Mouse (Mus musculus) layer of hippocampus, postnatal 36 days (tissue): ENCODE results near the gene Scn4a. TPM values are rescaled to one million over a fixed set of nuclear protein-coding genes. Genes with fewer than 3 reads are reported as not detected.
"Not testable (repeated sequence)": the region's sequence is repeated elsewhere in the genome, so short reads cannot be mapped to it uniquely, and the experiment has no call there.

ENCODE experiments used
- DNase-seq, 2 experiments: peaks; one replicate each; pipeline ENCODE4 v3.0.0; 2022
- total RNA-seq, 2 experiments: library from RNA; stranded (reverse); gene quantifications; 2 replicates each; pipeline ENCODE4 v1.2.3; 2021

Scn4a gene
- not detected for total RNA-seq

DNA sequence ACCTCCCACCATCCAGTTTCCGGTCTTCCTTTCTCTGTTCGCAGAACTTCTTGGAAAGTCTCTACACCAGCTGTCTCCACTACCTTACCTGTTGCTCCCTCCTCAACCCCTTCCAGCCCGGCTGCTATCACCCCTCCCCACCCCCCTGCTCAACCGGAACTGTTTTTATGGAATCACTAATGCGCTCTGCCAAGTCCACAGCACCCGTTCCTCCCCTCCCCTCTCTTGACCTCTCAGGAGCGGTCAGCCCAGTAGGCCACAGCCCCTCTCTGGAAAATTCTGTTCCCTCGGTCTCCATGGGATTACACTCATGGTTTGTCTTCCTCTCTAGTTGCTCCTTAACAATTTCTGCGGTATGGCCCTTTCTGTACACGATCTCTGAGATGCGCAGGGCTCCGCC is at the start of gene Scn4a:
TSS of gene Scn4a (minus strand) at position 101 of the 400 bp plus-strand sequence.
- no peak for DNase-seq

DNA sequence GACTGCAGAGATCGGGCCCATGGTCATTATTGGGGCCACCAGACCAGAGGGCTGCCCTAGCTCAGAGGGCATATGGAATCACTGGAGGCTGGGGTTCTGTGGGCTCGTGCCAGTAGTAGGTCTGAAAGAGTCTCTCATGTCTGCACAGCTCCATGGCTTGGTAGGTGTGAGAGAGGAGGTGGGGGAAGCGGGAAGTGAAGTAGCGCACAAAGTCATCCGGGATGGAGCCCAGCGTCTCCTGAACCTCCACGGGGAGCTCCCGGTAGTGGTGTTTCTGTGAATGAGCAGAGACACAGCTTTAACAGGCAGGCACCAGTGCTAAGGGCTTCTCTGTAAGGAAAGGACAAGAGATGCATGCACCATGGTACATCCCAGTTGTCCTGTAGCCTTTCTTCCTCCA is 45.4 kb upstream of the Scn4a start:
- DNase-seq: no peak

DNA sequence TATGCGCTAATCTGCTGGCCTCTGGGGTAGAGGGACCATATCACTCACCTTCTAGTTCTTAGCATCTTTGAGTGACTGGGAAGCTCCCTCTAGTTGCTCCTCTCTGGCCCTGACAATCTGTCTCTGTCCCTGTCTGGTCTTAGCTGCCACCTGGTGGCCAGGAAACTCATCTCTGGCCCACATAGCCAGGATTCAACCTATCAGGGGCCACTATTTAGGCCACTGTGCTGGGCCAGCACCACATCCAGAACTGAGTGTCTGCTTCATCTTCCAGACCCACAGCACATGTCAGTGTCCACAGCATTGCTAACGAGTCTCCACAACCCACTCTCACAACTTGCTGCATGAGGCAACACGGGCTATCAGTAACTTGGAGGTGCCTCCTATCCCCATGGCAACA is 44.6 kb upstream of the Scn4a start:
- DNase-seq: no peak

DNA sequence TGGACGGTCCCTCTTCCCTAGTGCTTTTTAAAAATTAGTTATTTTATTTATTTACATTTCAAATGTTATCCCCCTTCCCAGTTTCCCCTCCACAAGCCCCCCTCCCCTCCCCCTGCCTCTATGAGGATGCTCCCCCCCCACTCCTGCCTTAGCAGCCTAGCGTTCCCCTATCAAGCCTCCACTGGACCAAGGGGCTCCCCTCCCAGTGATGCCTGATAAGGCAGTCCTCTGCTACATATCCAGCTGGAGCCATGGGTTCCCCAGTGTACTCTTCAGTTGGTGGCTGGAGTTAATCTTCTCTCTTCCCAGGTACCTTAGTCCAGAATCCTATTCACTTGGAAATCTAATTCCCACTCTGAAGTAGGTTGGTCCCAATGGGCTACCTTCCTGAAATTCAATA is 41.0 kb upstream of the Scn4a start:
- not testable (repeated sequence) for DNase-seq

DNA sequence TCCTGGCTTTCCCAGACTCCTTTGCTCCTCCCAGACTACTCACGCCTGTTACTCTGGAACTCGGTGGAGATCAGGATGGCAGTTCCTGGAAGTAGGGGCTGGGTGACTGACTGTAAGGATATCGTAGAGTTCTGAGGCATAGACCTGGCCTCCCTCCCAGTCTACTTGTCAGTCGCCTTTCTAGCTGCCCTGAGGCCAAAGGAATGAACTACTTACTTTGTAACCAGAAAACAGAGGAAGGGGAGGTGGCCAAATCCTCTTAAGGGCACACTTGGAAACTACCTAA is 40.2 kb upstream of the Scn4a start:
- DNase-seq: no peak

DNA sequence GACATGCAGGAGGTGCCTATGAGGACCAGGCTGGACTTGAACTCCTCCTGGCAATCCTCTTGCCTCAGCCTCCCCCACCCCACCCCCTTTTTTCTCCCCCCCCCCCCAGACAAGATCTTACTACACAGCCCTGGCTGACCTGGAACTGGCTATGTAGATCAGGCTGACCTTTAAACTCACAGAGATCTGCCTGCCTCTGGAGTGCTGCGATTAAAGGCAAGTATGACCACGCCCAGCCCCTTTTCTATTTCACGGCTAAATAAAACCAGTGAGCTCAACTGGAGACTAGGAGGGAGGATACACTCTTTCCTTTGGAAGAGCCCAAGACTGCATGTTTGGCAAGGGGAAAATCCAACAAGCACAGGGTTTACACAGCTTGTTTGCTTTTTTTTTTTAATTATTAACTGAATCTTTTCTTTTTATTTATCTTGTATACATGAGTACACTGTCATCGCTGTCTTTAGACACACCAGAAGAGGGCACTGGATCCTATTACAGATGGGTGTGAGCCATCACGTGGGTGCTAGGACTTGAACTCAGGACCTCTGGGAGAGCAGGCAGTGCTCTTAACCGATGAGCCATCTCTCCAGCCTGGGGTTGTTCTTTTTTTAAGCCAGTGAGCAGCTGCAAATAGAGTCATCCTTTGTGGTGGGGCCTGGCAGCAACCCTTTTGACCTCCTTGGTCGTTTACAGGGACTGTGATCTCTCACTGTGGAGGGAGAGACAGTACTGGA is 39.7 kb upstream of the Scn4a start:
- no peak for DNase-seq

DNA sequence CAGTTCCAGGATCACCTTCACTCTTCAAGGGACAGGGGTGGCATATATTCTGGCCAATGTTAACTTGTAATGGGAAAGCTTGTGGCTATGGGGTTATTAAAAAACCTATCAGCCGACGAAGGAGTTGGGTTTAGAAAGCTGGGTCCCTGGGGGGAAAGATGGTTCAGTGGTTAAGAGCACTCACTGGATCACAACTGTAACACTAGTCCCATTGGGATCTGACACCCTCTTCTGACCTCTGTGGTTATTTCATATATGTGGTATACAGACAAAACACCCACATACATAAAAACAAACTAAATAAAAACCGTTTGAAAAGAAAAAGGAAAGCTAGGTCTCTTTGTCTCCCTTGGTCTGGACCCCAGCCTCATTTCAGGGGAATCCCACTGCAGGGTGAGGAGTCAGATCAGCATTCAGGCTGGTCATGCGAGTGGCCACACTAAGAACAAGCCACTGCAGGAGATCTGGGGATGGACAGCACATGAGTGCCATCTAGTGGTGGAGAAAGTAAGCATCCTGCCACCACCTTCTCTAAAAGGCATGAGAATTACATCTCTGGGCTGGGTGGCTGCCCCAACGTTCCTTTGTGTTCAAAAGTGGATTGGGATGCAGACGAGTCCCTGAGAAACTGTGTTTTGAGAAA is 38.6 kb upstream of the Scn4a start:
- DNase-seq: peak; percentile 51 to 59

DNA sequence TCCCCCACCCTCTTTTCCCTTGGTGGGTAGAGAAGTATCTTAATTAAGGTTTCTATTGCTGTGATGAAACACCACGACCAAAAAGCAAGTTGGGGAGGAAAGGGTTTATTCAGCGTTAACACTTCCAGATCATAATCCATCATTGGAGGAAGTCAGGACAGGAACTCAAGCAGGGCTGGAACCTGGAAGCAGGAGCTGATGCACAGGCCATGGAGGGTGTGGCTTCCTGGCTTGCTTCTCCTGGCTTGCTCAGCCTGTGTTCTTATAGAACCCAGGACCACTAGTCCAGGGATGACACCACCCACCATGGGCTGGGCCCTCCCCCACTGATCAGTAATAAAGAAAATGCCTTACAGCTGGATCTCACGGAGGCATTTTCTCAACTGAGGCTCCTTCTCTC is 37.7 kb upstream of the Scn4a start:
- DNase-seq: no peak

DNA sequence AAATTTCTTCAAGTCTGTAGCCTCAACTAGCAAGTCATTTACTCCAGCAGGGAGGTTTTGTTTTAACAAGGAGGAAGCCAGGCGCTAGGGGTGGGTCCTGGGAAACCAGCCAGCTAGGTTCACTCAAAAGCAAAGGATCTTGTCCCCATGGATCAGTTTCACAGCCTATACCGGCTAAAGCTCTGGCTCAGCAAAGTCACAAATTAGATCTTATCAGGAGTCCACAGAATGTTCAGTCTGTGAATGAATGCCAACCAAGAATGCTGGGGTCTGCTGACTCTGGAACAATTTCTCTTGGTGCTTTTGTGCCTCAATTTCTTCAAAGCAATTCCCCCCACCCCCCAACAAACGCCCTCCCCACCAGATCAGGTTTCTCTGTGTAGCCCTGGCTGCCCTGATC is 36.5 kb upstream of the Scn4a start:
- DNase-seq: no peak

DNA sequence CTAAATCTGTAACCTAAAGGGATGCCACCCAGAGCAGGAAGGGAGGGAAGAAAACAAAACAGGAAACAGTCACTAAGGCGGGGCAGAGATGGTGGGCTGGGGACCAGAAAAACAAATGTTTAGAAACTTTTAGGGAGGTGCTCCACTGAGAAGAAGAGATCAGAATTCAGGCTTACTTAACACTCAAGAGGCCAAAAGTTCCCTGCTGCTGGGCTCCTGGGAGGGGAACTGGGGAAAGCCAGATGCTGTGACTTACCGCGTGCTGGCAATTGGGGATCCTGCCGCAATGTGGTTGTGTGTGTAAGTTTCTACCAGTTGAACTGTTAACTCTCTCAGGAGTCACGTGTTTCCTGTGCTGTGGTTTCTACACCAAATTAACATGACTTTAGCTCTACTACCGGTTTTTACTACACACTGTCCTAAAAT is 34.7 kb upstream of the Scn4a start, which contains the start of gene Icam2:
TSS of gene Icam2 (minus strand) at position 285 of the 426 bp plus-strand sequence.
- no peak for DNase-seq

DNA sequence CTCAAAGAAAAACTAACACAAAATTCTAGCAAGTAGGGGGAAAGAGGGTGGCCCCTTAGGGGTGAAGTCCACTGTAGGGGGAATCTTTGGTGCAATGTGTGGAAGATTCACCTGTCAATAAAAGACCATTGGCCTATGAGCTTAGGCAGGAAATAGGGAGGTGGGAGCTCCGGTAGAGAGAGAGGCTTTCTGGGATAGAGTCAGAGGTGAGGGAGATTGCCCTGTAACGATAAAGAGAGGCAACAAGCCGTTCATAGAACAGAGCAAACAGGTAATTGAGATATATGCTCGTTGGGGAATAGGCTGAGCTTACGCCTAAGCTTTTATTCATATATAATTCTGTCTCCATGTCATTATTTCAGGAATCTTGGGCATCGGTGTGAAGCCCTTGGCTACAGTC is 33.9 kb upstream of the Scn4a start:
- no peak for DNase-seq

DNA sequence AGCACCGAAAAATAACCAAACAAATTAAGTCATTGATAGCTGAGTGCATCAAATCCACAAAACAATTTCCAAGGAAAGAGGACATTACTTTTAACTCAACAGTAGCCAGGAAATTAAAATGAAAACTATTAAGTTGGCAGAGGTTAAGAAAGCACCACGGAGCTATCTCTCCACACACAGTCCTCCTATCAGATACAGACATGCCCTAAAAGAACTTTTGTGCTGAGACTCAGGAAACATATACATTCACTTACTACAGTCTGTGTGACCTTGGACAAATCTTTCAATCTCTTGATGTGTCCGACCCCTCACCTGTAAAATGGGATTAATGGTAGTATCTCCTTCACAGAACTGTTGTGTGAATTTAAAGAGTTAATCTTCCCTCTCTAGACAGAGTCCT is 33.3 kb upstream of the Scn4a start:
- no peak for DNase-seq

DNA sequence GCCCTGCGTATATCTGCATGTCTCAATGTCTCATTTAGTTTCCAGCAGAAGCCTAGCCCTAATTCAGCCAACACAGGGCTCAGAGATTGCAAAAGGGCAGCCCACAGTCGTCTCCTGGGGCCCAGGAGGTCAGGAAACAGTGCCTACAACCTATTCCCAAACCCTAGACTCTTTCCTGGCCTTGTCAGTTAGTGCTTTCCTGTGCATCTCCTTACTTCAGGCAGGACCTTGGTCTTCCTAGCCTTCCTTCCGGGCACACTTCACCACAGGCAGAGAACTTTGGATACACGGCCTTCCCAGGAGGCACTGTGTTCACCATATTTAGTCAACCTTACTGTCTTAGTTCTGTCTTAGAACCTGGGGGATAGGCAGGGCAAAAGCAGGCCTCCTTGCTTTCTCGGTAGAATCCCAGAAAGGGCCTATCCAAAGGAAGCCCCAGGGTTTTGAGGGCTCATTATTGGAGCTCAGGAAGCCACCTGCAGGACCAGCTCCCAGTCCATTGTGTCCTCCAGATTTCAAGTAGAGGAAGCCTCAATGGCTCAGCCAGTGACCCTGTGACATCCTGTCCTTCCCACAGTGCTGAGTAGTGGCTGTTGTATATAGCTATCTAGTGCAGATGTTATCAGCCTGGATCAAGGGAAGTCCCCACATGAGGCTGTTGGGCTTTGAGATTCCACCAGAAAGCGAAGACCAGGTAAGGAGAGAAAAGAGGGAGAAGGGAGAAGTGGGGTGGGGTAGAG is 30.1 kb upstream of the Scn4a start:
- no peak for DNase-seq

DNA sequence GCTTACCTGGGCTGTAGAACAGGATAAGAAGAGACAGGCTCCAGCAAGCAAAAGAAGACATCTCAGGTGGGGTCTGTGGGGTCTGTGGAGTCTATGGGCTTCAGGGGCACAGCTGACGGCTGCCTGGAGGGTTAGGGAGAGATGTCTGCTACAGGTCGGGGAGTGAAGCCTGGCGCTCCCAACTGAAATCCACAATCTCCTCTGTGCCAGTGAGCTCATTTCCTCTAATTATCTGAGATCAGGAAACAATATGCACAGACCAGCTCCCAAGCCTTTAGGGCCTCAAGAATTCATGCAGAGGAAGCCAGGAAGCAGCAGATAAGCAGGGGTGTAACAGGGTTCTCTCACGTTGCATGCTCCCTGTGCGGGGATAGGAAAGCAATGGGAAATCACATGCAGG is 29.3 kb upstream of the Scn4a start:
- no peak for DNase-seq

DNA sequence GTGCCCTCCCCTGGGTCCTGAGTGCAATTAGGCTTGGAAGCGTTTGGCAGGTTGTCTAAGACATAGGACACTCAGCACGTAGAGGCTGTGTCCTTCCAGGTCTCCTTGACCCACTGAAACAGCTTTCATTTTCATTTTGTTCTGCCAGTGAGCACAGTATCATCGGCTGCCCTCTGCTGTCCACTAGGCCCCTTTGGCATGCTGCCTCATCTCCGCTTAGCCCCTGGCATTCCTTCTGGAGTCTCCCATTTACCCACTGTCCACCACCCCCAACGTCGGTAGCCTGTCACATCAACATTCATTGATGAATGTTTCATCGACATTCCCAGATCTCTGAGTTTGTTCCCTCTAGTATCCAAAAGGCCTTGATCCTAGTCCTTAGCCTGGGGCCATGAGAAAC is 28.8 kb upstream of the Scn4a start:
- no peak for DNase-seq

DNA sequence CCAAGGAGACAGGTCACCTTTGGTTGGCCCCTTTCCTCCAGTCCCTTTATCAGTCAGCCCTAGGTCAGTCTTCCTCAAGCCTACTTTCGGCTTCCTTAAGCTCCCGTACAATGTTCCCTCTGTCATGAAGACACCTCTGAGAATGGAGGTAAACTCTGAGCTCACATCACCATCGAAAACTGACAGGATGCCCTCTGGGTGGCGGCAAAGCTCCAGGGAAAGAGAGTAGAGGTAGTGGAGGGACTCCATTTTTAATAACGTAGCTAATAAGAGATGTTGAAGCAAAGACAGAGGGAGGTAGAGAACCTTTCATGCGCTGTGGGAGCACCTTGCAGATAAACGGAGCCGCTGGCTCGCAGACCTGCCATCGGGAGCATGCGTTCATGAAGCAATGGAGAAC is 27.9 kb upstream of the Scn4a start:
- no peak for DNase-seq

DNA sequence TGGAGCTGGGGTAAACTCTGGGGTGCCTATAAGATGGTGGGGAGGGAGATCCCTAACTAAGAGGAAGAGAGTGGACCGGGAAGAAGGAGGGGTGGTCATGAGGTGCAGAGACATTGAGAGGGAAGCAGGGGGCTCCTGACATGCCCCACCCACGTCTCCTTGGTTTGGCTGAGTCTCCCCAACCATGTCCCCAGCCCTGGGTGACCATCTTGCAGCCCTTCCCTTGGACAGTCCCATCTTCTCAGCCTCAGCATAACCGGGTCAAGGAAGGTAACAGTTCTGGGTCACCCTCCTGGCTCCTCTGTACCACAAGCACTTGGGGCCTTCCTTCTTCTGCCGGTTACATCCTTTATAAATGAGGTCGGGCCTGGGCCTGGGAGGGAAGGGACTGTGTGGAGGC is 21.9 kb upstream of the Scn4a start:
- no peak for DNase-seq

DNA sequence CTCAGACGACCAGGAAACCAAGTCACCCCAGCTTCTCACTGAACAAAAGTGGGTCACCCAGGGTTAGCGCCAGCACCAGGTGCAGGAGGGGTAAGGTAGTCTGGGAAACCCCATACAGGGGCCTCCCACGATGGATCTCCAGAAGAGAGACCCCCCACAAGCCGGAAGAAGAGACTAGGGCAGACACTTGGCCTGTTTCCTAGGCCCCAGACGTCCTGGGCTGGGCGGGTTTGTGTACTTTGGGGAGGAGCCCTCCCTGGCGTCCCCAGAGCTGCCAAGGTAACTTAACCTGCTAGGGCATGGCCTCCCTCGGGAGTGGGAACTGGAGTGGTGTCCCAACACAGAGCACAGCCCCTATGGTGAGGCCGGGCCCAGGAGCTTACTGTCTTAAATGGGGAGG is 21.5 kb upstream of the Scn4a start:
- DNase-seq: no peak

DNA sequence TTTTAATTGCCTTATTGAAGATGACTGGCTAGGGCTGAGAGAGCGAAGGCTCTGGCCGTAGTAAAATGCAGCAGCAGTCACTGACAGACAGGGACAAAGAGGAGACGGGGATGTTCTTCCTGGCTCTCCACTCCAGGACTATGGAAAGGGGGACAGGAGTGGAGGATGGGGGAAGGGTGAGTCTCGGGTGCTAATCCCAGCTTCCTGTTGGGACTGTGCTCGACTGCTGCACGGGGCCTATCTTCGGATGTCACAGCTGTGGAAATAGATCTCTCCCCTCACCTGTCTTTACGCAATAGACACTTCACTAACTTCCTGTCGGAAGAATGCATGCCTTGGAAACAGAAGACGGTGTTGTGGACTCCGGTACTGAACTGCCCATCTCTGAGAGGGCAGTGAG is 20.9 kb upstream of the Scn4a start:
- no peak for DNase-seq

DNA sequence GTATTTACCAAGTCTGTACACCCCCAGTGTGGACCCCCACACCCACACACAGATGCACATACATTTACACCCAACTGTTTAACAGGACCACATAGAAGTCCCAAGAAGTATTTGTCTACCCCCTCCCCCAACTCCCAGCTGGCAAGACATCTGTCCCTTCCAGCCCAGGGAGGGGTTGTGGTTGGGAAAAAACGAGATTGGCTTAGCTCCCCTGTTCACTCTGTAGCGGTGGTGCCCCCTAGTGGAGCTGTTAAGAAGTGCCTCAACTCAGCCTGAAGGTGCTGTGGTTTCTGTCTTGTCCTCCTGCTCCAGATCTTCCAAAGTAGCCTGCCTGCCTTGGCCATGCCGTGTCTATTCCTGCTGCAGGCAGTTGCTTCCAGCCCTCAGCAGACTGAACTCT is 13.2 kb upstream of the Scn4a start:
- peak; percentile 74 to 76 for DNase-seq

DNA sequence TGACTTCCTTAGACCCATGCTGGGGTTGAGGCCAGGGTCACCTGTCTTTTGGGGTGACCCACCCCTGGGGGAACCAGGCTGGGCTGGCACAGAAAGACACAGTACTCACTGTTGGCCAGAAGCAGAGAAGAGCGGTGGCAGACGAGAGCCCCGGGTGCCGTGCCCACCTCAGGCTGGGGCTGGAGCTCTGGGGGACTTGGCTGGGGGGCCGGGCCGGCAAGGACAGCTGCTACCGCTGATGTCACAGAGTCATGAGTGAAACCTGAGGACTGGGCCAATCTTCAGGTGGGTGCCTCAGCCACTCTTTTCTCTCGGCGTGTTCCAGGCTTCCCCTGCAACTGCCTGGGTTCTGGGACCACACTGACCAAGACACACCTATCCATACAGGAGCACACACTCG is 12.3 kb upstream of the Scn4a start, which contains the start of gene Prr29:
TSS of gene Prr29 (plus strand) at position 107 of the 400 bp plus-strand sequence.
- no peak for DNase-seq

DNA sequence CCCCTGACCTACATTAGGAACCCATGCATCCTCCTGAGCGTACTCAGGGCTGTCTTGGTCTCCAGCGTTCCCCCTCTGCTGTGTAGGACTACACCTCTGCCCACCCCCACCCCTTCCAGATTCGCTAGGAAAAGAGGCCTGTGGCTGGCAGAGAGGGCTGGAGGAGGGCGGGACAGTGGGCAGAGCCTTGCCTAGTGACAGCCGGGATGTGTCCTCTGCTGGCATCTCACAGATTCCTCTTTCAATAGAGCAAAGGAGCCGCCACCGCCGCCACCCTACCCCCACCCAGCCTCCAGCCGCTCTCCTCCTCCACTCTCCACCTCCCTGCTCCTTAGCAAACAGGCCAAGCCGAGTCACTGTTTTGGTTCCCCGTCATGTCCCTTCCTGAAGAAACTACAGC is 11.6 kb upstream of the Scn4a start:
- DNase-seq: no peak

DNA sequence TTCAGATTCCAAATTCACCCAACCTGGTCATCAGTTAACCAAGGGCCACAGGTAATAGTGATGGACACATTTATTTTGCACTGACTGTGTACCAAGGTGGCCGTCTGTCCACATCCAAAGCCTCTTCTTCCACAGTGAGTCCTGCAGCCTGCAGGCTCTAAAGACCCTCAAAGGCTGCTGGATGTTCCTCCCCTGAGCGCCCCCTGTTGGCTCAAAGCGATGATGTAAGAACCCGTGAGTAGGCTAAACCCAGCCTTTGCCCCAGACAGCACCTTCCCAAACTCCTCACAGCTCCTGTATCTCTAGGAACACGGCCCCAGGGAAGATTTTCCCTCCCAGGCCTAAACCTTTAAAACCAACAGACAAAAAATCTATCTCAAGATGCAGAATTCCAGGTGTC is 6.3 kb upstream of the Scn4a start:
- DNase-seq: no peak
